In genomic region chr5:145120921-145121320, GRCm38 (mm10) we compare ENCODE assay signal across 32 mouse cellular contexts. TPM values are rescaled to one million over a fixed set of nuclear protein-coding genes. Genes with fewer than 3 reads are reported as not detected.
DNase-seq lines count a peak whose midpoint lies in the region; ATAC-seq and TF ChIP-seq lines count a peak whose summit lies in the region.
"Had no signal": no experiment of that assay in that cellular context is flagged by ENCODE, and none has a peak within 500 bp of the region (broad histone marks: within the 10 kb centered on the region; RNA-seq: fewer than 3 reads in every experiment).

No protein-coding gene starts in this region.

- H3K36me3 ChIP-seq in heart, embryonic 15.5 days = peaks cover 38% of the 10 kb centered on the region; the same call in 1 of the 2 replicates
- H3K36me3 ChIP-seq in heart, embryonic 12.5 days = peaks cover 63% of the 10 kb centered on the region
- peaks cover 35% of the 10 kb centered on the region for H3K36me3 ChIP-seq in embryonic facial prominence, embryonic 13.5 days
- H3K36me3 ChIP-seq in liver, postnatal 0 days (replicated peaks; ENCODE audit: insufficient read depth, low read length) = peaks cover 38% of the 10 kb centered on the region

- no peak overlapping the region for H3K4me2 ChIP-seq in heart, embryonic 15.5 days
- H3K4me2 ChIP-seq in heart, embryonic 12.5 days = no peak overlapping the region
- no peak overlapping the region for H3K4me2 ChIP-seq in embryonic facial prominence, embryonic 13.5 days
- H3K4me2 ChIP-seq in liver, postnatal 0 days (ENCODE audit: low read depth, low read length) = no peak overlapping the region
- H3K4me2 ChIP-seq: embryonic facial prominence, embryonic 15.5 days; forebrain, embryonic 15.5 days; hindbrain, embryonic 12.5 days; lung, embryonic 15.5 days; neural tube, embryonic 13.5 days; stomach, embryonic 15.5 days had no signal

- H3K27me3 ChIP-seq in heart, embryonic 15.5 days = no peaks in the 10 kb centered on the region
- no peaks in the 10 kb centered on the region for H3K27me3 ChIP-seq in heart, embryonic 12.5 days (replicated peaks)
- no peaks in the 10 kb centered on the region for H3K27me3 ChIP-seq in embryonic facial prominence, embryonic 13.5 days
- H3K27me3 ChIP-seq in liver, postnatal 0 days (ENCODE audit: insufficient read depth, low read length) = no peaks in the 10 kb centered on the region
- H3K27me3 ChIP-seq: embryonic facial prominence, embryonic 15.5 days; forebrain, embryonic 15.5 days; lung, embryonic 15.5 days; megakaryocyte, embryonic 14.5 days; neural tube, embryonic 13.5 days; Patski; stomach, embryonic 15.5 days had no signal

- DNase-seq in adrenal gland, postnatal 14 days = peak; percentile 36
- no peak for DNase-seq in adrenal gland, postnatal 4 days (ENCODE audit: low spot score in 2 of 2)
- DNase-seq in 3134 (ENCODE audit: extremely low read depth, insufficient read length, low spot score) = peak; percentile 42
- no peak for DNase-seq in spleen, postnatal 10 days (ENCODE audit: low spot score in 2 of 2)
- no peak for DNase-seq in liver, postnatal 0 days
- DNase-seq: adrenal gland, adult 8-10 months; cerebellum, adult 8-10 months; cerebellum, postnatal 36 days; embryo, embryonic 11 days; lung, postnatal 36 days; midbrain, embryonic 14.5 days; right cerebral cortex, postnatal 4 days; thymus, postnatal 25 days had no signal

- no peaks in the 10 kb centered on the region for H3K9me3 ChIP-seq in heart, embryonic 15.5 days (replicated peaks)
- H3K9me3 ChIP-seq in heart, embryonic 12.5 days (replicated peaks) = no peaks in the 10 kb centered on the region
- H3K9me3 ChIP-seq in embryonic facial prominence, embryonic 13.5 days = no peaks in the 10 kb centered on the region
- H3K9me3 ChIP-seq in liver, postnatal 0 days (ENCODE audit: low read length) = no peaks in the 10 kb centered on the region
- H3K9me3 ChIP-seq: embryonic facial prominence, embryonic 15.5 days; forebrain, embryonic 15.5 days; megakaryocyte, embryonic 14.5 days; neural tube, embryonic 13.5 days; stomach, embryonic 15.5 days had no signal

- no peak overlapping the region for H3K9ac ChIP-seq in heart, embryonic 15.5 days
- no peak overlapping the region for H3K9ac ChIP-seq in heart, embryonic 12.5 days
- 0 out of 2 replicates have a peak overlapping the region, but pooled peaks have one; percentile 22 for H3K9ac ChIP-seq in embryonic facial prominence, embryonic 13.5 days
- H3K9ac ChIP-seq in liver, postnatal 0 days (replicated peaks) = no peak overlapping the region
- H3K9ac ChIP-seq: embryonic facial prominence, embryonic 15.5 days; forebrain, embryonic 15.5 days; hindbrain, embryonic 12.5 days; liver, embryonic 14.5 days; lung, embryonic 15.5 days; neural tube, embryonic 13.5 days; stomach, embryonic 15.5 days had no signal

- 50% methylated on average over 7 of the region's 7 CpGs for WGBS in heart, embryonic 15.5 days
- WGBS in heart, embryonic 12.5 days = 61% methylated on average over 7 of the region's 7 CpGs
- WGBS in embryonic facial prominence, embryonic 13.5 days = 47% methylated on average over 7 of the region's 7 CpGs
- 69% methylated on average over 7 of the region's 7 CpGs for whole genome bisulfite sequencing in liver, postnatal 0 days (ENCODE audit: insufficient replicate concordance)

- peak overlapping the region; percentile 38 for H3K27ac ChIP-seq in heart, embryonic 15.5 days
- no peak overlapping the region for H3K27ac ChIP-seq in heart, embryonic 12.5 days (ENCODE audit: poor library complexity, severe bottlenecking)
- H3K27ac ChIP-seq in embryonic facial prominence, embryonic 13.5 days = no peak overlapping the region
- H3K27ac ChIP-seq in liver, postnatal 0 days (ENCODE audit: low read depth) = no peak overlapping the region
- H3K27ac ChIP-seq: embryonic facial prominence, embryonic 15.5 days; forebrain, embryonic 15.5 days; hindbrain, embryonic 12.5 days; liver, embryonic 14.5 days; lung, embryonic 15.5 days; neural tube, embryonic 13.5 days; stomach, embryonic 15.5 days had no signal

- ATAC-seq in heart, embryonic 15.5 days (replicated peaks; ENCODE audit: insufficient number of reproducible peaks, insufficient read depth, low FRiP score, low read depth) = no peak
- no peak for ATAC-seq in heart, embryonic 12.5 days (ENCODE audit: insufficient number of reproducible peaks, low FRiP score)
- ATAC-seq in embryonic facial prominence, embryonic 13.5 days (ENCODE audit: insufficient number of reproducible peaks, insufficient read depth, low FRiP score, low TSS enrichment, low read depth) = no peak
- ATAC-seq in liver, postnatal 0 days = no peak
- ATAC-seq: forebrain, embryonic 15.5 days; intestine, postnatal 0 days; Patski had no signal

- TF ChIP-seq CTCF in liver, postnatal 0 days (IDR thresholded peaks at IDR 0.05; ENCODE audit: low read depth) = no peak

- no peak for TF ChIP-seq EP300 in liver, postnatal 0 days (IDR thresholded peaks at IDR 0.05; ENCODE audit: low read depth)

- H3K4me3 ChIP-seq in heart, embryonic 15.5 days = no peak overlapping the region
- H3K4me3 ChIP-seq in heart, embryonic 12.5 days = no peak overlapping the region
- no peak overlapping the region for H3K4me3 ChIP-seq in embryonic facial prominence, embryonic 13.5 days
- H3K4me3 ChIP-seq in liver, postnatal 0 days (ENCODE audit: low read depth, low read length) = no peak overlapping the region
- H3K4me3 ChIP-seq: embryonic facial prominence, embryonic 15.5 days; forebrain, embryonic 15.5 days; hindbrain, embryonic 12.5 days; lung, embryonic 15.5 days; neural tube, embryonic 13.5 days; stomach, embryonic 15.5 days had no signal

- peaks cover 41% of the 10 kb centered on the region for H3K4me1 ChIP-seq in heart, embryonic 15.5 days (replicated peaks)
- peaks cover 28% of the 10 kb centered on the region for H3K4me1 ChIP-seq in heart, embryonic 12.5 days (replicated peaks)
- H3K4me1 ChIP-seq in embryonic facial prominence, embryonic 13.5 days = peaks cover 15% of the 10 kb centered on the region
- H3K4me1 ChIP-seq in liver, postnatal 0 days (ENCODE audit: insufficient read depth) = peaks cover 4% of the 10 kb centered on the region; the same call in 1 of the 2 replicates
- H3K4me1 ChIP-seq: forebrain, embryonic 15.5 days; hindbrain, embryonic 12.5 days; neural tube, embryonic 13.5 days had no signal

RNA-seq across cellular contexts. Expression of gene Arpc1b, which starts 6.9 kb away (rescaled TPM):
- total RNA-seq in adrenal gland, postnatal 14 days (2021) = 205 and 257 TPM in 2 replicates
- 100 to 1,000 TPM; 226 to 243 TPM for total RNA-seq in adrenal gland, postnatal 4 days (2021)
- 214 and 308 TPM in 2 replicates for polyA plus RNA-seq in heart, embryonic 15.5 days (2015; fragmentation: Nextera tagmentation; extraction: Ambion mirVana)
- 187 and 192 TPM in 2 replicates for polyA plus RNA-seq in heart, embryonic 12.5 days (2016; fragmentation: Nextera tagmentation; extraction: Ambion mirVana)
- 177 and 178 TPM in 2 replicates for polyA plus RNA-seq in embryonic facial prominence, embryonic 13.5 days (2015; fragmentation: Nextera tagmentation; extraction: Ambion mirVana)
- polyA plus RNA-seq in liver, postnatal 0 days (2015; fragmentation: Nextera tagmentation; extraction: Ambion mirVana) = 157 and 181 TPM in 2 replicates

RNA-seq across cellular contexts. Expression of gene Pdap1, which starts 19.1 kb away (rescaled TPM):
- total RNA-seq in adrenal gland, postnatal 14 days (2021) = 101 and 108 TPM in 2 replicates
- 100 to 1,000 TPM; 106 to 108 TPM for total RNA-seq in adrenal gland, postnatal 4 days (2021)
- 52.1 and 65.4 TPM in 2 replicates for polyA plus RNA-seq in heart, embryonic 15.5 days (2015; fragmentation: Nextera tagmentation; extraction: Ambion mirVana)
- polyA plus RNA-seq in heart, embryonic 12.5 days (2016; fragmentation: Nextera tagmentation; extraction: Ambion mirVana) = 71.8 and 78.5 TPM in 2 replicates
- polyA plus RNA-seq in embryonic facial prominence, embryonic 13.5 days (2015; fragmentation: Nextera tagmentation; extraction: Ambion mirVana) = 128 and 146 TPM in 2 replicates
- 32.5 and 34.0 TPM in 2 replicates for polyA plus RNA-seq in liver, postnatal 0 days (2015; fragmentation: Nextera tagmentation; extraction: Ambion mirVana)

RNA-seq across cellular contexts. Expression of gene Bud31, which starts 19.2 kb away (rescaled TPM):
- 106 and 112 TPM in 2 replicates for total RNA-seq in adrenal gland, postnatal 14 days (2021)
- total RNA-seq in adrenal gland, postnatal 4 days (2021) = 100 to 1,000 TPM; 106 to 113 TPM
- polyA plus RNA-seq in heart, embryonic 15.5 days (2015; fragmentation: Nextera tagmentation; extraction: Ambion mirVana) = 113 and 116 TPM in 2 replicates
- polyA plus RNA-seq in heart, embryonic 12.5 days (2016; fragmentation: Nextera tagmentation; extraction: Ambion mirVana) = 140 and 151 TPM in 2 replicates
- 201 and 225 TPM in 2 replicates for polyA plus RNA-seq in embryonic facial prominence, embryonic 13.5 days (2015; fragmentation: Nextera tagmentation; extraction: Ambion mirVana)
- 94.8 and 97.2 TPM in 2 replicates for polyA plus RNA-seq in liver, postnatal 0 days (2015; fragmentation: Nextera tagmentation; extraction: Ambion mirVana)

RNA-seq across cellular contexts. Expression of gene Kpna7, which starts 37.1 kb away (rescaled TPM):
- not detected in 2 replicates for total RNA-seq in adrenal gland, postnatal 14 days (2021)
- not detected for total RNA-seq in adrenal gland, postnatal 4 days (2021)
- not detected in 2 replicates for polyA plus RNA-seq in heart, embryonic 15.5 days (2015; fragmentation: Nextera tagmentation; extraction: Ambion mirVana)
- polyA plus RNA-seq in heart, embryonic 12.5 days (2016; fragmentation: Nextera tagmentation; extraction: Ambion mirVana) = not detected in 2 replicates
- polyA plus RNA-seq in embryonic facial prominence, embryonic 13.5 days (2015; fragmentation: Nextera tagmentation; extraction: Ambion mirVana) = not detected in 2 replicates
- not detected in 2 replicates for polyA plus RNA-seq in liver, postnatal 0 days (2015; fragmentation: Nextera tagmentation; extraction: Ambion mirVana)
- total RNA-seq: adrenal gland, adult 8-10 months; gastrocnemius, postnatal 4 days; layer of hippocampus, postnatal 10 days; left cerebral cortex, postnatal 10 days had no signal
- polyA plus RNA-seq: brain, embryonic 14.5 days; embryonic facial prominence, embryonic 15.5 days; forebrain, embryonic 15.5 days; hindbrain, embryonic 12.5 days; kidney, embryonic 16.5 days; limb, embryonic 14.5 days; lung, embryonic 15.5 days; midbrain, embryonic 14.5 days; neural tube, embryonic 13.5 days had no signal

RNA-seq across cellular contexts. Expression of gene Arpc1a, which starts 37.3 kb away (rescaled TPM):
- total RNA-seq in adrenal gland, postnatal 14 days (2021) = 101 and 105 TPM in 2 replicates
- 100 to 1,000 TPM; 114 to 121 TPM for total RNA-seq in adrenal gland, postnatal 4 days (2021)
- 86.8 and 96.4 TPM in 2 replicates for polyA plus RNA-seq in heart, embryonic 15.5 days (2015; fragmentation: Nextera tagmentation; extraction: Ambion mirVana)
- polyA plus RNA-seq in heart, embryonic 12.5 days (2016; fragmentation: Nextera tagmentation; extraction: Ambion mirVana) = 101 and 105 TPM in 2 replicates
- polyA plus RNA-seq in embryonic facial prominence, embryonic 13.5 days (2015; fragmentation: Nextera tagmentation; extraction: Ambion mirVana) = 144 and 157 TPM in 2 replicates
- polyA plus RNA-seq in liver, postnatal 0 days (2015; fragmentation: Nextera tagmentation; extraction: Ambion mirVana) = 49.1 and 51.1 TPM in 2 replicates

Comparison
In these comparisons a context has a peak if more than half of its experiments do, and no peak if none do; other contexts are left out.
1. DNase-seq: peak in adrenal gland, postnatal 14 days (single experiment) and 3134 (single experiment); none in adrenal gland, postnatal 4 days (0 of 2), spleen, postnatal 10 days (0 of 2) and liver, postnatal 0 days (single experiment).